Mouse (Mus musculus) erythroblast, adult 5-6 weeks (primary cell): ENCODE results near the gene Egf. TPM values are rescaled to one million over a fixed set of nuclear protein-coding genes. Genes with fewer than 3 reads are reported as not detected.

Experiments
- ATAC-seq: replicated peaks from 2 replicates; pipeline ENCODE4 v1.8.0; 2016; ENCODE audit warnings: moderate number of reproducible peaks, mild to moderate bottlenecking, moderate TSS enrichment, inconsistent platforms; ENCODE audit not compliant: poor library complexity, low FRiP score, severe bottlenecking
- total RNA-seq, 2 experiments: library from RNA; stranded (forward) in 1 of 2; stranded (reverse) in 1 of 2; fragments of 150-400 nt in 1 of 2; fragments of 200-764, 138-1000 nt in 1 of 2; gene quantifications; 2 replicates each; pipeline versions ENCODE4 v1.2.3 to v1.2.4; 2015 to 2017; ENCODE audit warnings: low replicate concordance in 2 of 2

Gene Egf
- total RNA-seq, 2 experiments from 2014 or later: 0.51 TPM; not detected in 1

DNA sequence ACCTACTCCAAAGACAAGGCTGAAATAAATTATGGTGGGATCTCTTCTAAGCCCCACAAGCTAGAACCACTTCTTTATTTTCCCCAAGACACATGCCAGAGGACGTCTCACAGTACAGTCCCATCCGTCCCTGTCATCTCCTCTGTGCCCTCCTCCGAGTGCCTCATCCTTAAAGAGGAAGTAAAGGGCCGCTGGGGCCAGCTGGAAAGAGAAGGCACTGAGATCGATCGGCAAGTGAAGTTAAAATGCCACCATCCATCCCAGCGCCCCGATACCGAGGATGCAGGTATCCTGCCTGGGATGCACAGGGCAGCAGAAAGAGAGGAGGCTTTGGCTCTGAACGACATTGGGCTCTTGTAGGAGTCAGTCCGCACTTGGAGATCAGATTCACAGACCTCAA lies 97.3 kb downstream of the Egf start:
- ATAC-seq: no peak

DNA sequence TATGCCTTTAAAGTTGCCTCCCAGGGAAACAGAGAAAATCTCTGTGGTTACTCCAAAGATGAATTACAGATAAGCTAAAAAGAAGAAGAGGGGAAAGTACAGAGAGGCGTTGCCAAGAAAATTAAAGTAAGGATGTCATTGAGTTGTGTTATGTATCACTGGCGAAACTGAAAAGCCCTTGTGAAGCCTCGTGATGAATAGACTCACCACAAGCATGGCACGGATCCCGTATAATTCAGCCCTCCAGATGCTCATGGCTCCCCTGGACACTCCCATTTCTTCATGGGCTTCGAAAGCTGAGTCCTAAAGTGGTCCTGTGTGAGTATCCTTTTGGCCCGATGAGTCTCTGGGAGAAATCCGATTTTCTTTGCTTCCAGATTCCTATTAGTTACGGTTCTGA lies 97.9 kb downstream of the Egf start:
- ATAC-seq: no peak

DNA sequence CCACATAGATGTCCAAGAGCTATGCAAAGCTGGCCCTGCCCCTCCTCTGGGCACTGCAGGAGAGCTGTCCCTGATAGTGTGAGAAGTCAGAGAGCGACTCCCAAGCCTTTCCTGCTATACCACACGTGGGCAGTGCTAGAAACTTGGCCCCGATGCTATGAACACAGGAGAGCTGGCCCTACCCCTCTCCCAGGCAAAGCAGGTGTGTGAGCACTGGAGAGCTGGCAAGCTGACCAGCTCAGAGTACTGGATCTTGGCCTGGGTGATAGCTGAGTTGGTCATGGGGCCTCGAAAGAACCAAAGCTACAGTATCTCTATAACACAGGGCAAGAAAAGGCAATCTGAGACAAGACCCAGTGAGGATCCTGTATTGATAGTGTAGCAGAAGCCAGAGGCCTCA lies 98.6 kb downstream of the Egf start:
- ATAC-seq: no peak

DNA sequence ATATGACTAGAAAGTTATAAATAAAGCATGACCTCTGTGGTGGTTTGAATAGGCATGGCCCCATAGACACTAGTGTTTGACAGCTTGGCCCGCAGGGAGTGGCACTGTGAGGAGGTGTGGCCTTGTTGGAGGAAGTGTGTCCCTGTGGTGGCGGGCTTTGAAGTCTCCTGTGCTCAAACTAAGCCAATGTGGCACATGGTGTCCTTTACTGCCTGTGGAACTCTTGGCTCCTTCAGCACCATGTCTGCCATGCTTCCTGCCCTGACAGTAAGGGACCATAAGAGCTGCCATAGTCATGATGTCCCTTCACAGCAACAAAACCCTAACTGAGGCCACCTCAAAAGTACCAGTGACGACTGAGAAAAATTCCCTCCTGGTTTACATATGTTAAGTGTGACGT lies 102.6 kb downstream of the Egf start:
- no peak for ATAC-seq

DNA sequence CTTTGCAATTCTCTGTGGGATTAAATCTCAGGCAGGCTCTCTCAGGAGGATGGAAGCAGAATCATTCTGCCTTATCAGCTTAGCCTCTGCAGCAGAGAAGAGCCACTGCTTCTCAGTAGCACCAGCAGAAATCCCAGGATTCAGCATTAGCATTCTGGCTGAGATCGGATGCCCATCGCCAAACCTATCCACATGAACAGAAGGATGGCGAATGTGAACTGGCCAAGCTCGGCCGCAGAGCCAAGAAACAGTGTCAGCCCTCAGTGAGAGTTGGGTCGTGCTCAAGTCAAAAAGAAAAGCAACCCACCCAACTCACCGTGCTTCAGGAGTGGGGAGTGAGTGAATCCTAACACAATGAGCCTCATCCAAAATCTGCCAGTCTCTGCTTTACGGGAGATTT lies 103.4 kb downstream of the Egf start:
- no peak for ATAC-seq

DNA sequence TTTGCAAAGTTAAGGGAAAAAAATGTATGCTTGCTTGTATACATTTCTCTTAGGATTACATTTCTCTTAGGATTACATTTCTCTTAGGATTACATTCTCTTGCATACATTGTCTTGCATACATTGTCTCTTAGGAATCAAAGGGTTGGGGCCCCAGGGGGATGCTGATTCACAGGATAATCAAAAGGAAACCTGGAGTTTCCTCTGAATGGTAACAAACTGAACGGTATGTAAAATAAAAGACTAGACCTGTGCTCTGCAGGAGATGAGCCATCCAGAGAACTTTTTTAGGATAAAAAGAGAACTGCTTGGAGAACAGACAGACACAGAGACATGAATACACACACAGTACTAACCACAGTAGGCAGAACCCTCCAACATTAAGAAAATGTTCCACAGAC lies 104.2 kb downstream of the Egf start:
- ATAC-seq: no peak

DNA sequence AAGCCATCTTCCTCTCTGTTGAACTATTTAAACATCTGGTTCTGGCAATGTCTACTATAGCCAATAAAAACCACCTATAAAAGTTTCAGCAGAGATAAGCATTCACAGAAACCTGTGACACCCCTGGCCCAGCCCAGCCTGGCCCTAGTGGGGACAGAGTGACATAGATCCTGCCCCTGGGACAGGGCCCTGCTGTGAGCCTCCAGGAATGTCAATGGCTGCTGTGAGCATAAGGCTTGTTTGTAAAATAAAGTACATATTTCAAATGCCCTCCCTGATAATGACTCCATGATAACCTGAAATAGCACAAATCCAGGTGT lies 104.9 kb downstream of the Egf start:
- no peak for ATAC-seq

DNA sequence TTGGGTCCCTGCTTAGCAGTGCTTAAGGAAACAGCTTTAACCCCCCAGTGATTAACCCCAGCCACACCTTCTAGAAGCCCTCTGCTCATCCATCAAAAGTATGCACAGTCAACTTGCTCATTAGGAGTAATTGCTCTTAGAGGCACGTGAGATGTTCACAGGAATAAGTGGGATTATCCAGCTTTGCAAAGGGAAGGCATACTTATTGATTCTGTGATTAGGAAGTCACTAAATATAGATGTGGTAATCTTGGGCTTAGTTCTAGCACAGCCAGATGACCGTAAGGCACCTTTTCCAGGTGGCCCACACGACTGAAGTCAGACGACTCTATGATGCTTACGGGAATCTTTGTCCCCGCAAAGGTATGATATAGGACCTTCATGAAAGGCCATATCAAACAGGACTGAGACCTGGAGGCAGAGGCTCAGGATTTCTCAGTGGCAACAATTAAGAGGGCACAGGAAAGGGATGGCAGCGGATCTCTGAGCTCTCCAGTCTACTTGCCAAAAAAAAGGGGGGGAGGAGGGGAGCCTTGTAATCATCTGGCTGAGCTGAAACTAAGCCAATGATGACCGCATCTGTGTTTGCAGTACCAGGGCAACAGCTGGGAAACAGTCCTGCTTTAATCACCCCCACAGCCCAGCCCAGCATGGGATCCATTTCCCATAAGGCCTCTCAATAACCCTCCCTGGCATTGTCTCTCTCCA lies 105.4 kb downstream of the Egf start:
- ATAC-seq: no peak

DNA sequence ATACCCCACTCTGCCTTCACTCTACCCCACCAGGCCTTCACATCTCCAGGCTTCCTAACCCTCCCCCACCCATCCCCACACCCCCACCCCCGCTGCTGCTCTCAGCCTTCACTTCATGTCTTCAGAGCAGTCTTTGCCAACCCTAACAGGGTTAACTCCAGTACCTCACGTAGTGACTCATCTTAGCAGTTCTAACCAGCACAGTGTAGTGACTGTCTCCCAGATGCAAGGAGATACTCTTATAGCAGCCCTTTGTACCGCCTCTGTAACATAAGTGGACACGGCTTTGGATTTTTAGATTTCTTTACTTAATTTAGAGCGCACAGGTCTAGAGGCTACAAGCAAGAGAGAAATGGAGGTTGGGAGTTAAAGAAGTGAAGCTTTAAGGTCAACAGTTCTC lies 106.5 kb downstream of the Egf start:
- no peak for ATAC-seq

DNA sequence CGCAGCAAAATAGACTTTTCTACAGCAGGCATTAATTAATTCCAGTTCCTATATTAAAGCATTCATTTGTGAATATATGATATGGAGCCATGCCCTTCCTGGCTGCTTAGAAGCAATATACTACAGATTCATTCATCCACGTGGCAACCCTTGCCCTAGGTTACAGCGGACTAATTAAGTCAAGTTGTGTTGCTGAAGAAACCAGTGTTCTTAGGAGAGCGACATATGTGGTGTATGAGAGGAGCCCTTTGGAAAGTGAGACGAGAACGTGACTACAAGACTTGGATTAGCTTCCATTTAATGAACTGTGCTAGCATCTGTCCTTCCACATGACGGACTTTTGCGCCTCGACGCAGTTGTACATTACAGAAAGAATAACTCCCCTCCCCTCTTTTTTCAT lies 107.8 kb downstream of the Egf start:
- ATAC-seq: no peak

DNA sequence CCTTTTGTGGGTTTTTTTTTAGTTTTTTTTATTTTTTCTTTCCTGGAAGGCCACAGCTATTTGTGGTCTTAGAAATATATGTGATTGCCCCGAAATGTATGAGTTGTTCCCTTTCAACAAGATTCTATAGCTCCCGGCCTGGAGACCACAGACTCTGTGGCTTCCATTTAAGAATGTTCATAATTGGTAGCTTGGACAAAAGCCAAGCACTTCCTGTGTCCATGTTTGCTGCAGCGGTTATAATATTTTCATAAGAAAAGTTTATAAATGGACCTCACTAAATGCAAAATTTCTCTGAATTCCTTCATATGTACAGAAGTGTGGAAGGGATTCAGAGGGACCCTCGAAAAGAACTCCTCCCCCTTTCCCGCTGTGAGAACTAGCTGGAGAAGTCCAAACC lies 108.3 kb downstream of the Egf start:
- no peak for ATAC-seq

DNA sequence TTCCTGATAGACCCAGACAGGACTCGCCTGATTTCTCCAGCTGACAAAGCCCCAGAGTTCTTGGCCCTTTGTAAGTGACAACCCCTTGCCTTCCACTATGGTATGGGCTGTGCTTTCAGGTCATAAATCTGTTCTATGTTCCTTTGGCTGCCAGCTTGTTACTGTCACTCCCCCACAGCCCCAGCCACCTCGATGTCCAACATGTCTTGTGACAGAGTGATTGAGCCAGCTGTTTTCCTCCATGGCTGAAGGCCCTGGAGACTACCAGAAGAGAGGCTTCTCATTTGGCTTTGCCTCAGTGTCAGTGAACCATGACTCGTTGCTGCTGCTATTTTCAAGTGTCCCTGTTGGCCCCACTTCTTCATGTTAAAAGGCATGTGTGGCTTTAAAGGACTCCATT lies 109.7 kb downstream of the Egf start:
- no peak for ATAC-seq

DNA sequence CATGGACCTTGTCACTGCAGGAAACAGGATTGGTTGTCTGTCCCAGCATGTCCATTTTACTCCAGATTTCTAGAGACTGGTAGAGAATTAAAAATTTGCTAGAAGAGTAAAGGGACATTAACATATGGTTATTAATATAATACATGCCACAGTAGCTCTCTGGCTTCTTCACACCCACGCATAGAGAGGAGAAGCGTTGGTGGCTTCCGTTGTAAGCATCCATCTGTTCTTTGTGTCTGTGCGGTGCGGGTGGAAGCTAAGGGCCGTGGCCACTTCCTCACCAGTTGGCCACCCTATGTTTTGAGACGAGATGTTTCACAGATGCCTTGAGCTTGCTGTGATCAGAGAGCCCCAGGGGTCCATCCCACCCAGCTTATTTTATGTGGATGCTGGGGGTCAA lies 113.5 kb downstream of the Egf start:
- ATAC-seq: no peak

DNA sequence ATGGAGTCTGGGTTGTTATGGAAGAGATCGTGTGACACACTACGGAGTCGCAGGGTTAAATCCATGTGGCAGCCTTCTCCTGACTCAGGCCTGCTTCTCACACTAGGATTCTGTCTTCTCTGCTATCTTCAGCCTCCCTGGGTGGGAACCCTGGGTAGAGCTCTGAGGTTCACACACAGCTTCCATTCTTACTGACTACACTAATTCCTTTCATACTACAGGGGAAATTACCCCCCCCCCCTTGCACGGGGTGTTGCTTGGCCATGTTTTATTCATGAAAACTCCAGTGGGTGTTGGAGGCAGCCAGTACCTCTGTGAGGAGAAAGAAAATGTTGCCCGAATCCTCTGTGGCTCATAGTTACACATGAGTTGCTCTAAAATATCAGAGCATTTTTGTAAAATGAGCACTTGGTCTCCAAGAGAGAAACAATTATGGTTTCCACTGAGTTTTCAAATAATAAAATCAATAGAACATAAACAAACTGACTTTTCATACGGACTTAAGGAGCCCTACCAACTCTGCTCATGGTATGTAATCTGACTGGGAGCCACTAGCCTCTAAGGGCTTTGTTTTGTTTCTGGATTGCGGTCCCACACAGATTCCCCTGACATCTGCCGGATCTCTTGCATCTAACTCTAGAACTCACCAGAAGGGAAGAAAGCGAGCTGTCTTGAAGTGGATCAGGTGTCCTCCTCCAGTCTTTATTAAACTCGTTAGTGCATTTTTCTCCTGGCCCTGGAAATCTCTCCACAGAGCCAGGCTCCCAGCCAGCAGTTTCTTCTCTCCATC lies 114.7 kb downstream of the Egf start:
- ATAC-seq: no peak

DNA sequence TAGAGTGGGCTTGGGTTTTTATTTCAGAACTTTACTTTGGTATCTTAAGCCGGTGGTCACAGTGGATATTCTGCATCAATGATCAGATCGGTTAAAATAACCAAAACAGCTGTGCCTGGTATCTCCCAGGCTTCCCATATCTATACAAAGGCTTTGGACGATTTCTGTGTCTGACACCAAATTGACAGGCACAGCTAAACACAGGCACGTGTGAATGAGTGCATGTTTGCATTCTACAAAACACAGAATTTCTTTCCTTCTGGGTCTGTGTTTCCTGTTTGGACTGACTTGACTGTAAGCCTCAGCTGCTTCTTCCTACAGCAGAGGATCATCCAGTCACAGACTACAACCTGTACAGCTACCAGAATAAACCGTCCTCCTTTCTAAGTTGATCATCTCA lies 115.4 kb downstream of the Egf start:
- ATAC-seq: no peak

DNA sequence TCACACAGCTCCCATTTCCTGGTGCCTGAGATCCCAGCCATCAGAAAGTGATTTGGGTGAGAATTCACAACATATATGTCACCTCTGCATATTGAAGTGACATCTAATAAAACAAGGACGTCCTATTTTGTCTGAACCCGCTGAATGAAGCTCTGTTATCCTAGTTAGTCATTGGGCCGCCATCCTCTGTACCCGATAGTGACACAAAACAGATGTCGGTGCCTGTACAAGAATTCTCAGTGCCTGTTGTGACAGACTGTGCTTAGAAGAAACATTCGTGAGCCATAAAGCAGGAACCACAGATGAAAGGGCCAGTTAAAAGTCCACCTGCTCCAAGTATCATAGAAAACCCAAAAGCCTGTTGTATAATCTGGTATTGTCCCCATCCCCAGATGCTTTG lies 117.7 kb downstream of the Egf start:
- ATAC-seq: no peak

DNA sequence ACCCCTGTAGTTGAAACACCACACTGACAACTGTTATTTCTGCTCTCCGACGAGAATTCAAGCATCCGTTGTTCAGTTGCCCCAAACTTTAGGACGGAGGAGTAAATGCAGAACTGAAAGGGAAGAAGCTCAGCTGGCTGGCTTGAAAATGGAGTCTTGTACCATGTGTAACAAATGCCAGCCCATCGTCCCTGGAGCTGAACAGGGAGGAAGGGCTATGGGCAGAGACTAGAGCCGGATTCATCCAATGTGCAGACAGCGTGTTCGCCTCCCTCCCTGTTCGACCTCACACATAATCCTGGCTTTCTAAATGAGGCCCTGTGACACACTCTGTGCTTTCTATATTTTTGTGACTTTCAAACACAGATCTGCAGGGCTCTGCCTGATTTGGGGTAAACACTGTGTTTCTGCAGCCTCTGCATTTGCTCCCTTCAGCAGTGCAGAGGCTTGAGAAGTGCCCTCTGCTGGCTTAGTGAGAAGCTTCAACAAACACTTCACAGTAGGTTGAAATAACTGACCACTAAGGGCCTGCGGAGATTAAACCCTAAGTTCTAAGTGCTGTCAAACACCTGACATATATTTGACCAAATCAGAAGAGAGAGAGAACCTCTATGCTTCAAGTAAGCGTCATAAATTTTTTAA lies 120.7 kb downstream of the Egf start:
- no peak for ATAC-seq

DNA sequence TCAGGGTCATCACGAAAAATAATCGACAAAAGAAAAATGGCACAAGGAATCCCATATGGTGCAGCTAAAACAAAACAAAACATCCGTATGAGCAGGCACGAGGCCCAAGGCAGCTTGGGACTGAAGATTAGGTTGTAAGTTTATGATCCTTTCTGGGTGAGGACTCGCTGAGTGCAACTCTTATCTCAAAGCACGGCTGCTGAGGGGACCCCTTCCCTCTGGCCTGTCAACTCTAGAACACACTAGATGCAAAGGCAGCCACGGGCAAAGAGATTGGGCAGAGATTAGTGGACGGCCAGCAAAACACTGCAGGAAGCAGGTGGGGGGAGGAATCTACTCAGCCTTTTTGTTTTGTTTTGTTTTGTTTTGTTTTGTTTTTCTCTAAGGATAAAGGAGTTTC lies 121.6 kb downstream of the Egf start:
- no peak for ATAC-seq

DNA sequence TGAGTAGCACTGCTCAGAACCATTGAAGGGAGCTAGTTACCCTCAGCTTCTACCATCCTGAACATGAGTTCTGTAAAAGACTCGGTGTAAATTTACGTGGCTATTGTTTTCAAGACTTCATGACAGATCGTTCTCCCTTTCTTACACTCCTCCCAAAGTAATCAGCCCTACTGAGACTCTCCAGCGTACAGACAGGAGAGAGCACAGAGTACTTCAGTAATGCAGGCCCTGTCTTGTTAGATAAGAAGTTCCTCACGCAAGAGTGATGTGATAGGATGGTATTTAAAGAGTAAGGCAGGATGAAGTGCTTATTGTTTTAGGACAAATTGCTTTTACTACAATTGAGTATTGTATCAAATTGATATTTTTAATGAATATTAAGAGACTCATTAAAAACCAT lies 123.3 kb downstream of the Egf start:
- ATAC-seq: no peak

DNA sequence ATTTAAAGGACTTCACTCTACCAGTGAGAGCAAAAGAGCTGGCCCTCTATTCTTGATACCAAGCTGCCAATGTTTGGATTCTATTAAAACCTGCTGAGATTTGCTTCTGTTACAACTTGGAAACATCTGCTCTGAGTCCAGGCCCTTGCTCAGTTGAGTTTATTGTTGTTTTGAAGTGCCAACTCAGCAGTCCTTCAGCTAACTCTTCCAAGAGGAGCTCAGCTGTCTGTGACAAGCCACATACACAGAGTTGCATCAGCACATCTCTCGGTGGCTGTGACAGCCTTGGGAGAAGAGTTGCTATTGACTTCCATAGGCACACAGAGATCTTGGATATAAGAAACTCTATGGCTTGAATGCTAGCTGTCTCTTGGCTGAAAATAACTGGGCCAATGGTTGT lies 124.1 kb downstream of the Egf start:
- ATAC-seq: no peak
